Mouse (Mus musculus): ENCODE measurements around the gene Ppm1a. TPM values are rescaled to one million over a fixed set of nuclear protein-coding genes. Genes with fewer than 3 reads are reported as not detected.
A peak's percentile ranks its signal among the peaks of the same experiment; 100 is the strongest.
"Not testable (repeated sequence)": the region's sequence is repeated elsewhere in the genome, so short reads cannot be mapped to it uniquely, and the experiment has no call there.

The Ppm1a gene
- total RNA-seq, 1 experiment from 2014 or later: 148 TPM

DNA sequence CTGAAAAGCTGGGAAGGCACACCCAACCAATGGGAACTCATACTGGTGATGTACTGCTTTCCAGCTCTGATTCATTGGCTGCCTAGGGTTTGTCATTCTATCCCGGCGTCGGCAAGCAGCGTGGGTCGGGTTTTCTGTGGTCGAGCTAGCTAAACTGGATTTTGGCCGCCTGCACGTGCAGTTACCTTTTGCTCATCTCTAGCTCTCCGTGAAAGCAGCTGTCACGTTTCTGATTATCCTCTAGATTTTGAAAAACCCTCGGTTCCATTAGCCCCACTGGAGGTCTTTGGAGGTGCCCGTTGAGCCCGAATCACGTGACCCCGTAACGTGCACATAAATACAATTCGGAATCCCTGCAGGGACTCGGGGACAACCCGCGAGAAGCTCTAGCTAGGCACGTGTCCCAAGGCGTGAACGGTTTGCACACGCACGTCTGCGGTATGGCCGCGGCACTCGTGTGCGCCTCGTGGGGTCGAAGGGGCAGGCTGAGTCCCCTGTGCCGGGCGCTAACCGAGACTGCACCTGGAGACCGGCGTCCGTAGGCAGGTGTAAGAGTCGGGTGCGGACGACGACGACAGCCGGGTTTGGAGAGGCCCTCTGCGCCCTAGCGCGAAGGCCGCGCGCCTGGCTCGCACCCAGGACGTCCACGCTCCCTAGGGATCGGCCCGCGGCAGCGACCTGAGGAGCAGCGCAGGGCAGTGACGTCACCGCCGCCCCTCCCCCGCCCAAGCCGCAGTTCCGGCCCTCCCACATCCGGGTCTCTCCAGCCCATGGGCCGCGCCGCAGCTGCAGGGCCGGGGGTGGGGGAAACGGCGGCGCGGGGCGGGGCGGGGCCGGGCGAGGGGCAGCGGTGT, 3.3 kb downstream of the Ppm1a start:
- ATAC-seq (ENCODE audit: extremely low read depth, insufficient number of reproducible peaks, low FRiP score, poor library complexity, severe bottlenecking): peak; percentile 84

DNA sequence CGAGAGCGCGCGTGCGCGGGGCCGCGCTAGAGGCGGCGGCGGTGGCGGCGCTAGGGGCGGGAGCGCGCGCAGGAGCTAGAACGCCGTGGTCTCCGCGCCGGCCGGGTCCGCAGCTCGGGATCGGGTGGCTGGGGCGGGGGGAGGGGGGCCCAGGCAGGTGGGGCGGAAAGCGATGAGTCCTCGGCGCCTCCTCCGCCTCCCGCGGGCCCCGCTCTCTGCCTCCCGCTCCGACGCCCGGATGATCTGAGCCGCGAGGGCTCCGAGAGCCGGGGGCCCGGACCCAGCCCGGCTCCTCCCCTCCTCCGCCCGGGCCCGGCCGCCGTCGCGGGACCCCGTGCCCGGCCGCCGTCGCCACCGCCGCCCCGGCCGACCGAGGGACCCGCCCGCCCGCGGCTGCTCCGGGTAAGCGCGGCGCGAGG, 4.0 kb downstream of the Ppm1a start:
- no peak for ATAC-seq (ENCODE audit: extremely low read depth, insufficient number of reproducible peaks, low FRiP score, poor library complexity, severe bottlenecking)

DNA sequence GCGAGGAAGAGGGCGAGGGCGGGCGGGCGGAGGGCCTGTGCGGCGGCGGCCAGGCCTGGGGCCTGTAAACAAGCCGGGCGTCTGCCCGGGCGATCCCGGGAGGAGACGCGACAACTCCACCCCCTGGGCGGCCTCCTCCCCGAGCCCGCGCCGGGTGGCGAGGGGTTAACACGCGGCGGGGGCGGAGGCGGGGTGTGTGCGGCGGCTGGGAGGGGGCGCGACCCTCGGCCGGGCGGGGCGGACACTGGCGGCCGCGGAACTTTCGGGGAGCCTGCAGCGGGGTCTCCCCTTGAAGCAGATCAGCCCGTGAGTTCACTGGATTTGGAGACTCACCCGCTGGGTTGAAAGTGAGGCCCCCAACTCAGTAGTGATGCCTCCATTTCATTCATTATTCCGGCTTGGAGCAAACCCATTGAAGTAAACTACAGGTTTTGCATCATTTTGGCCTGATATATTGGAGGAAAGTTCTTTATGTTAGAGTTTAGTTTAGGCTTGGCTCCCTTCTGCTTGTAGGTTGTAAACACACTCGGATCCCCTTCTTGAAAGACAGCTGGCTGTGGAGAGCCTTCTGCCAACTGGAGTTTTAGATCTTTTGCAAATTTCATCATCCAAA, 4.5 kb downstream of the Ppm1a start:
- ATAC-seq (ENCODE audit: extremely low read depth, insufficient number of reproducible peaks, low FRiP score, poor library complexity, severe bottlenecking): no peak

DNA sequence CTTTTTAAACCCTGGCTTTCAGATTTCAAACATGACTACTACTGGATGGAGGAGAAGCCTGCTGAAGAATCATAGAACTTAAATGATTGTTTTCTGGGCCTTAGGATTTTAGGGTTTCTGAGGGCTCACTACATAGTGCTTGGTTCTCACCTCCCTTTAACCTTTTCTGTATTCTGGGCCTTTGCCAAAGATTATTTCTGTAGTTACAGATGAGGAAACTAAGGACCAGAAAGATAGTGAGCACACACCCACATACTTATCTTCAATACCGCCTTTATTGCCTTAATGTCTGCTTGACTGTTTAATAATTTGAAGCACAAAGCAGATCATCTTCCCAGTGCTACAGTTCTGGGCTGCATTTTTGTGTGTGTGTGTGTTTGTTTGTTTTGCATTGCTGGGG, 5.2 kb downstream of the Ppm1a start:
- ATAC-seq (ENCODE audit: extremely low read depth, insufficient number of reproducible peaks, low FRiP score, poor library complexity, severe bottlenecking): no peak

DNA sequence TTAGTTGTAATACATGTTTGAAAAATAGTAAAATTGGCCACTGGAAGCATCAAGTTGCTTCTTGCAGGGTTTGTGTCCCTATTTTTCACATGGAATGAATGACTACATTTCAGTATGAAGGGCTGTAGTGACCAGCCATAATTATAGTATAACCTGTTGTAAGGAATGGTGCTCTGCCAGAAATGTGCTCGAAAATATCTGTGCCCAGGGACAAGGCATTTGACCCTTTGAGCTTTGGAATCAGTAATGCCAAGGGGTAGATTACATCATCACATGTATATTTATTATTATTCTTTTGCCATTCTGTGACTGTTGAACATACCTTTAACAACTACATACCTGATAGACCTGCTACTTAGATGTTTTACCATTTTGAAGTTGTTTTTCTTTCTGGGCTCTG, 5.9 kb downstream of the Ppm1a start:
- no peak for ATAC-seq (ENCODE audit: extremely low read depth, insufficient number of reproducible peaks, low FRiP score, poor library complexity, severe bottlenecking)

DNA sequence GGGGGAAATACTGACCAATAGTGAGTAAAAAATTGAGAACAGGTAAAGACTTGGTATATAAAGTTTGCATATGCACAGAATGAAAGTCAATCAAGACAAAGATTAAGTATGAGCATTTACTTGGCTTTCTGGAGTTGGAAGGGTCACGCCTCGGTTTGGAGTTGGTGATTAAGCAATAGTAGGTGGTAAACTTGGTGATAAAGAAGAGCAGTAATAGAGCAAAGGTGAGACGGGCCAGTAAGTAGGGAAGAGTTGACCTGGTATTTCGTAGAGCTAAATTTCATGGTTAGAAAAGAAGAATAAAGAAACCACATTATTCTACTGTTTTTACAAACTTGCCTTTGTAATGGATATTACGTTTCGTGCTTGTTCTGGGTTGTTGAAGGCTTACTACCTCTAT, 10.6 kb downstream of the Ppm1a start:
- no peak for ATAC-seq (ENCODE audit: extremely low read depth, insufficient number of reproducible peaks, low FRiP score, poor library complexity, severe bottlenecking)

DNA sequence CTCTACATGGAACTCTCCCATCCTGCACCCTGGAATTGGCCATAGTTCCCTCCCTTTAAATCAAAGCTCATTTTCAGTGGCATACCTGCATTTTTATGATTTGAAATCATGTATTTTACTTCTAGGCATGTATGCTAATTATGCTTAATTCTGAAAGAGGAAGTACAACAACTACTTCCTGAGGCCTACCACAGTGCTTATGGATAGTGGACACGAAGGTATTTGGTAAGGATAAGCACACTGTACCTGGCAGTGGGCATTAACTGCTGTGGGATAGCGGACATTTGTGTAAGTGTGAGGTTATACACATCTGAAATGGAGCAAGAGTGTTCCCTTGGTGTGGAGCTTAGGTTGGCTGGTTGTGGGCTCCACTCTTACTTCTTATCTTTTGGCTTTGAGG, 11.0 kb downstream of the Ppm1a start:
- ATAC-seq (ENCODE audit: extremely low read depth, insufficient number of reproducible peaks, low FRiP score, poor library complexity, severe bottlenecking): peak; percentile 83

DNA sequence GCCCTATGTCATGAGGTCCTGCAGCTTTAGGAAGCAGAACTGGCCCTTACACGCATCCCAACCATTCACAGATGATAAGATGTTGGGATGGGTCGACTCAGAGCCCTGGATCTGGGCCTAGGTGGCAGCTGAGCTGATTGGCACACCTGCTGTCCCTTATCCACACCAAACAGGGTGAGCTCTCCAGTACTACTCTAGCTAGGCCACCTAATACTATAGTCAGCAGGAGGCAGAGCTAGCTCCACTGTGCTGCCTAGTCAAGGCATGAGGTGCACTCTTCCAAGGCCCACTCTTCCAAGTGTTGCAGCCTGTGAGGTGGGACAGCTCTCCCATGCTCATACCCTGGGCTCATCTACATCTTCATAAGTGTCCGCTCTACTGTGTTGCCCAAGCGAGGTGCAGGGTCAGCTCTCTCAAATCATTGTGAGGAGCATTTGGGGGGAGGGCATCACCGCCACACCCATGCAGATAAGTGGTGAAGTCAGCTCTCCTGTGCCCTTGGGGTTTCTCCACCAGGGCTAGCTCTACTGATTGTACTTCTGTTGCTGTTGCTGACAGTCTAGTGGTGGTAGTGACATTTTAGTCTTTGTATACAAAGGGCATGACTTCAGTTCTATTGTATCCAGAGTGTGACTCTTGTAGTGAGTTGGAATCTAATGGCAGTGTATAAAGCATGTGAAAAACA, 12.4 kb downstream of the Ppm1a start:
- ATAC-seq (ENCODE audit: extremely low read depth, insufficient number of reproducible peaks, low FRiP score, poor library complexity, severe bottlenecking): no peak

DNA sequence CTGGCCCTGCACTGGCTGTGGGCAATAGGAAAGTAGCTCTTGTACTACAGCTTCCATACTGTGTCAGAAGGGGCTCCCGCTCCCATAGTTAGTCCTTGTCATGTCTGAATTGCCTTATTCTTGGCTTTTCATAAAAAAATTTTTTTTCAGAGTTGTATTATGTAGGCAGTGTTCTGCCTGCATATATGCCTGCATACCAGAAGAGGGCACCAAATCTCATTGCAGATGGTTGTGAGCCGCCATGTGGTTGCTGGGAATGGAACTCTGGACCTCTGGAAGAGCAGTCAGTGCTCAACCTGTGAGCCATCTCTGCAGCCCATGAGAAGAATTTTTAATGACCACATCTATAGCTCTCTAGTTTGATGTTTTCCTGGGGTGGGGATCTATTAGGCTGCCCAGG, 13.9 kb downstream of the Ppm1a start:
- no peak for ATAC-seq (ENCODE audit: extremely low read depth, insufficient number of reproducible peaks, low FRiP score, poor library complexity, severe bottlenecking)

DNA sequence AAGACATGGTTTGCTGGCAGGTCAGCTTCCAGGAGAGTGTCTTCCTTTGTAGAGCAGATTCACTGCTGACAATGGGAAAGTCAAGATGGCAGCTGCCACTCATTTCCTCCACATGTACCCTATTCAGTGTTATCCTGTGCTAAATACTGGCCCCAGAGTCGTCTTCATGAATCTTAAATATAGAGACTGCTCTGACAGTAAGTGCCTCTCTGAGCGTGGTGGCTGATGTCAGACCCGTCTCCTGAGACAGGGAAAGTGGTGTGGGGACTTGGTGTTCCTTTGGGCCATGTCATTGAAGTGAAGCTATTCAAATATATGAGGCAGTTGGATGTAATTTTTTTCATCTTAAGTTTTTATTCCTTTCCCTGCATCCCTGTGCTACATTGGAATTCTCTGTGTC, 14.5 kb downstream of the Ppm1a start:
- ATAC-seq (ENCODE audit: extremely low read depth, insufficient number of reproducible peaks, low FRiP score, poor library complexity, severe bottlenecking): no peak

DNA sequence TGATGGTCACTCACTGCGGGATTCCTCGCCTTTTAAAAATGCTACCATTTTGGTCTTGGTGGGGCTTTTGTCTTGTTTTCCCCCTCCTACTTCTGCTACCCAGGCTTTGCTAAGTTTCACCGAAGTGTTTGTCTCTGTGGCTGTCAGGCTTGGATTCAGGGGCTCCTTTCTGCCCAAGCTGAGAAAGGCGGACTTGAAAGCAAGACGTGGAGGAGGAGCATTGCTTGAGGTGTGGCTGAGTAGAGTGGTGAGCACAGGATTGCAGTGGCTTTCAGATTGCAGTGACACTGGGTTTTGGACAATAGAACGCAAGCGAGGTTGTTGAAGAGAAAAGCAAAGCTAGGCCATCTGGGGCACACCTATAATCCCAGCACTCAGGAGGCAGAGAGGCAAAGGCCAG, 16.7 kb downstream of the Ppm1a start:
- no peak for ATAC-seq (ENCODE audit: extremely low read depth, insufficient number of reproducible peaks, low FRiP score, poor library complexity, severe bottlenecking)

DNA sequence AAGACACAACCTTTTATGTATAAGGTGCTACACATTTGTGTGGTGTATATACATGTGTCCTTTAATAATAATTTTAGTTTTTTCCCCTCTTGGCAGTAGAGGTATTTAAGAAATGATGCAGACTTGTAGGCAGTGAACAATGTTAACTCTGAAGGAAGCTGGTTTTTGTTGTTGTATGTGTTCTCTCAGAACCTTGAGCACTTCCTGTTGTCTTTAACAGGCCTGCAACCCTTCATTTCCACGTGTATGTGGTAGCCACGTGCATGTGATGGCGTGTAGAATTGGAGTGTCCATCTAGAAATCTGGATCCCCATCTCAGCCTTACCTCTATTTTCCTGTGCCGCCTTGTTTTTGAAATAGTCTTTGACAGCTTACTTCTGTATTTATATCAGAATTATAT, 20.0 kb downstream of the Ppm1a start:
- ATAC-seq (ENCODE audit: extremely low read depth, insufficient number of reproducible peaks, low FRiP score, poor library complexity, severe bottlenecking): no peak

DNA sequence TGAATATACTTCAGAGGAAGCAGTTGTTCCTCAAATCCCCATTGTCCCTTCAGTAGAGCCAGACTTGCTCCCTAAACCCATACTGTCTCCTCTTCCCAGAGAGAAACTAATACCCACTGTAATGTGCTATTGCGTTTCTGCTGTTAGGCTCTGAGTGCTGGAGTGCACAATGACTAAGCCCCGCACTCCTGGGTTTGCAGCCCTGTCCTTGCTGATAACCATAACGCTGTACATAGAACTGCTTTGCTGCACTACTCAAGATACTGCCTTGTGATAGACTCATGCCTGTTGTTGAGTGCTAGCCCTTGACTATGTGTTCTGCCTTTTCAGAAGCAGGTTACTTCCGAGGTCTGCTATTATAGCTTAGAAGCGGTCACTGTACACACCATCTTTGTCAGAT, 22.9 kb downstream of the Ppm1a start:
- ATAC-seq (ENCODE audit: extremely low read depth, insufficient number of reproducible peaks, low FRiP score, poor library complexity, severe bottlenecking): no peak

DNA sequence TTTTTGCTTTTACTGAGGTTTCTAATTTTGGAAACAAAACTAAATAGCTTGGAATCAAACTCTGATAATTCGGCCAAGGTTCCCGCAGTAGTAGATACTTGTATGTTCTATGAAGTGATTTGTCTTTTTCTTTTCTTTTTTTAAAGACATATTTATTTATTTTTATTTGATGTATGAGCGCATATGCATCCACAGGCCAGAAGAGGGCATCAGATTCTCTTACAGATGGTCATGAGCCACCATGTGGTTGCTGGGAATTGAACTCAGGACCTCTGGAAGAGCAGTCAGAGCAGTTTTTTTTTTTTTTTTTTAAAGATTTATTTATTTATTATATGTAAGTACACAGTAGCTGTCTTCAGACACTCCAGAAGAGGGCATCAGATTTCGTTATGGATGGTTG, 25.5 kb downstream of the Ppm1a start:
- ATAC-seq (ENCODE audit: extremely low read depth, insufficient number of reproducible peaks, low FRiP score, poor library complexity, severe bottlenecking): not testable (repeated sequence)

DNA sequence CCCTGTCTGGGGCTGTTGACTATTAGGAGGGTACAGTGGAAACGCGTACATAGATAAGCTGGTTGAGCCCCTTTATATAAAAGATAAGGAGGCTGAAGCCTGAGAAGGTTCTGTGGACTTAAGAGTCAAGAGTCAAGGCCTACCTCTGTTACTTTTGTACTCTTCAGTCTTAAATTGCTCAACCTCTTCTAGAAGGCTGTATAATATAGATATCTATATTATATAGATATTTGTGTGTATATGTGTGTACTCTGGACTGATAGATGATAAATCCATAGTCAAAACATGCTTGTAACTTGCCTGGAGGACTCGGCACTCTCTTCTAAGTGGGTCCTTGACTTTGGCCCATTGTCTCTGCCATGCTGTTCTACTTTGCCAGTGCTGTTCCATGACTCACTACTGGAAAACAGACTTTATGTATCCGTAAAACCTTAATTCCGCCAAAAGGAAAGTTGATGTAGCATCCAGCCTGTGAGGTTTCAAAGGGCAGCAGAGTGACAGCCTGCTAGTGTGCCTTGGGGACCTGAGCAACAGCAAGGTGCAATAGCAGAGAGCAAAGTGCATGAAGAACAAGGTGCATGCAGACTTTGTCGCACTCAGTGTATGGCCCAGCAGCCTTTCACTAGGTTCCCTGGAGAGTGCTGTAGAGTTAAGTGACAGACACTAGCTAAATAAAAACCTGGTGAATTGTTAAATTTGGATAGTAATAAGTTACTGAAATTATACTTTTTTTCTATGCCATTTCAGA, 28.1 kb downstream of the Ppm1a start:
- no peak for ATAC-seq (ENCODE audit: extremely low read depth, insufficient number of reproducible peaks, low FRiP score, poor library complexity, severe bottlenecking)

DNA sequence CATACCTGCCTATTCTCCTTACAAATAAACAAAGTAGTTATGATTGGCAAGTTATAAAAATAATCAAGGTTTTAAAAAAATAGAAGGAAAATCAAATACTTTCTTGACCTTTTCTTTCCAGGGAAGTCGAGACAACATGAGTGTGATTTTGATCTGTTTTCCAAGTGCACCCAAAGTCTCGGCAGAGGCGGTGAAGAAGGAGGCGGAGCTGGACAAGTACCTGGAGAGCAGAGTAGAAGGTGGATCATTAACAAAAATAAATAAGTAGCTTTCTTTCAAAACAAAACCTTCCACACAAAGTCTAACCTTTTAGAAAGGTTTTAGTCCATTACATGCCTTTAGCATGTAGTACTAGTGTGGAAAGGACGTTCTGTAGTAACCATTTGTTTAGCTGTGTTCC, 29.3 kb downstream of the Ppm1a start:
- no peak for ATAC-seq (ENCODE audit: extremely low read depth, insufficient number of reproducible peaks, low FRiP score, poor library complexity, severe bottlenecking)

DNA sequence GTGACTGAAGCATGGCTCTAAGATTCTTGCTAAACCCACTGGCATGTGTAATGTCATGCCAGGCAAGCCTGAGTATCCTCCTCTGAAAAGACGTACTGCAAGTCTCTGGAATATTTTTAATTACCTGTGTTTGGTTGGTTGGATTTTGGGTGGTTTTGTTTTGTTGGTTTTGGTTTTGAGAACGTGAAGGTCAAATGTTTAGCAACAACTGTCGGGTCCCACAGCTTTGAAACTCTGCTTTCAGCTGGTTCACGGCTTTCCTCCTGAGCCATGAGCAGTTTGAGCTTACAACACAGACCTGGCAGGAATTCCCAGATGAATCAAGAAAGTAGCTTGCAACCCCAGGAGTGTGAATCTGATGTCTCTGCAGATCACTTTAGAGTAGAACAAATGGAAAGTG, 29.7 kb downstream of the Ppm1a start:
- ATAC-seq (ENCODE audit: extremely low read depth, insufficient number of reproducible peaks, low FRiP score, poor library complexity, severe bottlenecking): no peak

DNA sequence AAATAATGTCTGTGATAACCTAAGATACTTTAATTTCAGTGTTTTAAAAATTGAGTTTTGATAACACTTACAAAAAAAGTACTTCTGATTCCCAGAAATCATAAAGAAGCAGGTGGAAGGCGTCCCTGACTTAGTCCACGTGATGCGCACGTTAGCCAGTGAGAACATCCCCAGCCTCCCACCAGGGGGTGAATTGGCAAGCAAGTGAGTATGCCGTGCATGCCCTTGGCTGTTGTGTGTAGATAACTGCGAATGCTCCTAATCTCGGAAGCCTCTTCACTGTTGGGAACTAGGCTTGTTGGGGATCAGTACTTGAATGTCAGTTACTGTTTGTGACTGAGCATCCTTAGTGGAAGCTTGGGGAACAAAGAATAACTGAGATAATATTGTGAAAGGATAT, 33.3 kb downstream of the Ppm1a start:
- ATAC-seq (ENCODE audit: extremely low read depth, insufficient number of reproducible peaks, low FRiP score, poor library complexity, severe bottlenecking): no peak

DNA sequence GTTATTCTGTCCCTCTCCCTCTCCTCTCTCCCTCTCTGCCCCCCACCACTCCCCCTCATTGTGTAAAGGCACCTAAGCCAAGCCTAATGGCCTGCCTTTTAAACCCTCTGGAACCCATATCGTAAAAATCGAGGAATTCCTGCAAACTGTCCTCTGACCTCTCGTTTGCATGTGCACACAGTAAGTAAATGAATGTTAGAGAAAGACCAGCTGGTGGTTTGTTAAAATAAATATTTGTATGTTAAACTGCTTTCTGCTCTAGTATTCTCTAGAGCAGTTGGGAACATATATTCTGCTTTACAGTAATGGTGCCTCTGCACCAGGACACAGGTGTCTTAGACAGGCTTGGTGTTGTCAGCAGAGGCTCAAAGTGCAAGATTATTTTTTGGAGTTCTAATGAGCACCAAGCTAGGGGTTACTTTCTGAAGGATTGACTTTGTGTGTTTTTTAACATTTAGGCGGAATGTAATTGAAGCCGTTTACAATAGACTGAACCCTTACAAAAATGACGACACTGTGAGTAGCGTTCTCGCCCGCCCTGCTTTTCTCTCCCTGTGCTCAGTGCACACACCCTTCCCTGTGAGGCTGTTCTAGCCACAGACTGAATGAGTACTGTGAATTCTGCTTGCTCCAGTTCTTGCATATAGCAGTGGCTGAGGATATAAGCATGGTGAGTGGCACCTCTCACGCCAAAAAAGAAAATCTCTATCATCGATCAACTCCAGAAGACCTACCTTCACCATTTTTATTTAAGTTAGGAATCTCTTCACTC, 35.3 kb downstream of the Ppm1a start:
- no peak for ATAC-seq (ENCODE audit: extremely low read depth, insufficient number of reproducible peaks, low FRiP score, poor library complexity, severe bottlenecking)
